Mouse (Mus musculus): Measurements from ENCODE around the gene 1110008P14Rik.

- TF ChIP-seq CTCF (IDR thresholded peaks at IDR 0.05; ENCODE audit: low read depth): peak; percentile 72
- no peak for TF ChIP-seq EP300 (optimal IDR thresholded peaks at IDR 0.05)
These were observed 13.2 kb upstream of the 1110008P14Rik start for GRCm38 (mm10) chr2:32394973-32395372.
